Mouse (Mus musculus) CH12F3 (cell line): ENCODE results near the gene Lpcat2.

Experiments
- in situ Hi-C: fragments of 300-500 bp; cut with MboI; formaldehyde crosslinking; loops from 2 replicates; pipeline ENCODE4 v1.14.3; 2020; ENCODE audit warnings: low sequenced_read_pairs

Gene Lpcat2

DNA sequence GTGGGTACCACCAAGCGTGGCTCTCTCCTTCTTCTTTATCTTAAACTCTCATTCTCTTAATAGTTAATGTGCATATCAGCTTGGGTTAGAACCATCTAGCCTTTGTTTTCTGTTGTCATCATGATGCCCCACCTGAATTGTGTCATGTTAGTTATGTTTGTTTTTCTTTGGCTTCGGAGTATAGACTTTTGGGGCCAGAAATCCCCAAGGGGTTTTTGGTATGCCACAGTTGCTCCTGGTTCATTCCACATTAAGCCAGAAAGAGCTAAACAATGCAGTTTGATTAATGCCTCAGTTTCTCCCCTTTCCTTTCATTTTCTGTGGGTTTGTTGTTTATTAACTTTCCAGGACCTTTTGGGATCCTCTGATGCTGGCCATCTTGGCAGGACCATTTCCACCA lies 53.3 kb downstream of the Lpcat2 start:
- in situ Hi-C loops = no loop called here

- in situ Hi-C loops = no loop called here
Observed at GRCm38 (mm10) chr8:92911477-92911876, 56.3 kb downstream of the Lpcat2 start.

DNA sequence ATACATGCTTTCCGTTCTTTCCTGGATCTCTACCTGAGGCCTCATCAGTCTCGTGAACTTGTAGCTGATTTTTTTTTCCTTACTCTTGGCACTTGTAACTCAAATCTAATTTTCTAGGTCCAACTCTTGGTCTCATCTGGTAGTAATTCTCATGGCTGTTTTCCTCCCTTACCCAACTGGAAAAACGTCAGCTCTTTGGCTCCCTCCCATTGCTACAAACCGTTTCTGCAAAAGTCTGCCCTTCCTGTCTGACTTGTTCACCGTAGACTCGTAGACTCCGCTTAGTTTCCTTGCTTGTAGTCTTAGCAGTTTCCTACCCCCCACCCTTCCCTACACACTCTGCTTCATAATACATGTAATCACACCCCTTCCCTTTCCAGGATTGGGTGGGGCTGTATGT lies 58.3 kb downstream of the Lpcat2 start:
- in situ Hi-C loops = no loop called here

- in situ Hi-C loops = no loop called here
Observed at GRCm38 (mm10) chr8:92916082-92916481, 60.9 kb downstream of the Lpcat2 start.

GRCm38 (mm10) chr8:92921768-92922167 lies 66.6 kb downstream of the Lpcat2 start:
- in situ Hi-C loops = no loop called here

DNA sequence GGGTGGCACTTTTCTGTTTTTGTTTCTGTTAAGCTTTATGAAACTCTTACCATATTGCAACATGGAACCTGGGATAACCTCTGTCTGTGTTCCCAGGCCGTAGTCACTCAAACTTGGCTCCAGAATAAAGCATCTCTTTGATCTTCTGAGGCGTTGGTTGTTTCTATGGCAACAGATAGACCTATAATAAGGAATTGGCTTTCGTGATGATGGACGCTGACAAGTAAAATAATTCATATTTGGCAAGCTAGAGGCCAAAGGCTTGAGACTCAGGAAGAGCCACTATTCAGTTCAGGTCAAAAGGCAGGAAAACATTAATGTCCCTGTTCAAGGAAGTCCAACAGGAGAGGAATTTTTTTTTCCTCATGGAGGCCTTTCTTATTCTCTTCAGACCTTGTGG lies 73.8 kb downstream of the Lpcat2 start:
- in situ Hi-C loops = no loop called here

GRCm38 (mm10) chr8:92938056-92938455 lies 82.9 kb downstream of the Lpcat2 start:
- in situ Hi-C loops = no loop called here

GRCm38 (mm10) chr8:92949071-92949470 lies 93.9 kb downstream of the Lpcat2 start:
- in situ Hi-C loops = no loop called here

GRCm38 (mm10) chr8:92950639-92951371 lies 95.7 kb downstream of the Lpcat2 start:
- in situ Hi-C loops = loop anchor here (25.0 kb wide), 1 partner anchor 1214 kb away; no protein-coding TSS in a partner anchor

DNA sequence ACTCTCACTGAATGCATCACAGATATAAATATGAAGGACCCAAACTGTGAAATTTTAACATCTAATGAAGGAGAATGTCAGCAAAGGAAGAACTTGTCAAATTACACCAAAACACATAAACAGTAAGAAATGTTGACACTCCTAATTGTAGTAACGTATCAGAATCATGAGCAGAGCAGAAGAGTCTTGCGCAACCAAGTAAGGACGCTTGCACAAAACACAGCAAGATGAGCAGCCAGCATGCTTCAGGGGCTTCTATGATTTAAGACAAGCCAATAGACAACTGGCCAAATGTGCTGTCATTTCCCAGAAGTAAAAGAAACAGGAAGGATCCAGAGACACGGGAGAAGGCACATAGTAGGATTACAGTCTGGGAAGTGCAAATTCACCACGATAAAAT lies 98.9 kb downstream of the Lpcat2 start:
- in situ Hi-C loops = loop anchor here (25.0 kb wide), 1 partner anchor 1217 kb away; no protein-coding TSS in a partner anchor

DNA sequence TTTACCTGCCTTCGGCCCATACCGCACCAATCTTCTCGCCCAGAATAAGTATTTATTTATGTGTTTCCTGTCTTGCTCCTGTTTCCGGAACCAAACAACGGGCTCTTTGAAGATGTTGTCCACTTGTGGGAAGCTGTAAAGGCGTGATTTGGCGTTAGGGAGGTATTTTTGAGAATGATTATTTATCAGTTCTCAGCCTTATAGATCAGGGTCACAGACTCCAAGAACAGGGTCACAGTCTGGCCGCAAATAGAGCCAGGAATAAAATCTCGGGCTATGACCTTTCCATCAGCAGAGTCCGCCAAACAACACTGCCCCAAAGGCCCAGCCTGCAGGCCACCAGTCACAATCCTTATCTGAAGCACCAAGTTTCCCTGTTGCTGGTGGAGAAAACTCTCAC lies 104.6 kb downstream of the Lpcat2 start, which contains the start of gene Slc6a2:
Gene Slc6a2, plus strand, starts transcription at position 301 of the 400 bp plus-strand sequence.
- in situ Hi-C loops = loop anchor here (25.0 kb wide), 1 partner anchor 1222 kb away; no protein-coding TSS in a partner anchor

GRCm38 (mm10) chr8:92960451-92960911 lies 105.3 kb downstream of the Lpcat2 start:
- in situ Hi-C loops = loop anchor here (25.0 kb wide), 1 partner anchor 1223 kb away; no protein-coding TSS in a partner anchor

DNA sequence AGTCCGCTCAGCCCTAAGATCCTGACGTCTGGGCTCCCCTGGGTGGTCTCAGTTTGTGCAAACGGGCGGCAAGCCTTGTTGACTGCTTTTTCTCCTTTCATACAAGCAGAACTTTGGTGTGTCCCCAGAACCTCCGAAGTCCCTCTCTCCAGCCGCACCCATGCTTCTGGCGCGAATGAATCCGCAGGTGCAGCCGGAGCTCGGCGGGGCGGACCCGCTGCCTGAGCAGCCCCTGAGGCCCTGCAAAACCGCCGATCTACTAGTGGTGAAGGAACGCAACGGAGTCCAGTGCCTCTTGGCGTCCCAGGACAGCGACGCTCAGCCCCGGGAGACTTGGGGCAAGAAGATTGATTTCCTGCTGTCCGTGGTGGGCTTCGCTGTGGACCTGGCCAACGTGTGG lies 105.9 kb downstream of the Lpcat2 start:
- in situ Hi-C loops = loop anchor here (25.0 kb wide), 1 partner anchor 1224 kb away; no protein-coding TSS in a partner anchor

- in situ Hi-C loops = loop anchor here (25.0 kb wide), 1 partner anchor 1227 kb away; no protein-coding TSS in a partner anchor
Observed at GRCm38 (mm10) chr8:92964556-92964955, 109.4 kb downstream of the Lpcat2 start.
